Mouse (Mus musculus) heart, embryonic 11.5 days (tissue): ENCODE results near the gene Grap. TPM values are rescaled to one million over a fixed set of nuclear protein-coding genes. Genes with fewer than 3 reads are reported as not detected.

Experiments
- ATAC-seq: fragments of 200-750 bp; cut with Nextera tagmentation; replicated peaks from 2 replicates; pipeline ENCODE4 v1.8.0; 2017; ENCODE audit warnings: moderate library complexity; ENCODE audit not compliant: insufficient number of reproducible peaks, low FRiP score, low TSS enrichment
- H3K27ac ChIP-seq: fragments of 300-500 bp; sonication (generic); 2 replicates; pipeline ENCODE4 v1.5.1; 2014; ENCODE audit warnings: mild to moderate bottlenecking, low read depth, low read length
- H3K27me3 ChIP-seq: fragments of 300-500 bp; sonication (generic); 2 replicates; pipeline ENCODE4 v1.6.1; 2014; ENCODE audit warnings: mild to moderate bottlenecking, low read length, mixed read lengths; ENCODE audit not compliant: control insufficient read depth, insufficient read depth
- H3K36me3 ChIP-seq: fragments of 300-500 bp; sonication (generic); 2 replicates; pipeline ENCODE4 v1.6.1; 2014; ENCODE audit warnings: mild to moderate bottlenecking, low read length, moderate library complexity, mixed read lengths; ENCODE audit not compliant: control insufficient read depth, insufficient read depth
- H3K4me1 ChIP-seq: fragments of 300-500 bp; sonication (generic); 2 replicates; pipeline ENCODE4 v1.6.1; 2014; ENCODE audit warnings: low read length; ENCODE audit not compliant: control insufficient read depth, insufficient read depth
- H3K4me2 ChIP-seq: fragments of 300-500 bp; sonication (generic); 2 replicates; pipeline ENCODE4 v1.6.1; 2014; ENCODE audit warnings: mild to moderate bottlenecking, moderate library complexity
- H3K4me3 ChIP-seq: fragments of 300-500 bp; sonication (generic); 2 replicates; pipeline ENCODE4 v1.5.1; 2014; ENCODE audit warnings: low read depth, low read length
- H3K9ac ChIP-seq: fragments of 300-500 bp; sonication (generic); 2 replicates; pipeline ENCODE4 v1.6.1; 2014; ENCODE audit warnings: mild to moderate bottlenecking, low read depth, low read length, moderate library complexity
- H3K9me3 ChIP-seq: fragments of 300-500 bp; sonication (generic); replicated peaks from 2 replicates; pipeline ENCODE4 v1.6.1; 2016; ENCODE audit warnings: low read length; ENCODE audit not compliant: control insufficient read depth
- WGBS: fragments of 180-500 bp; shearing (Covaris S2); extraction: QIAGEN DNeasy Blood & Tissue Kit; methylation state at CpG from one replicate; pipeline ENCODE4 v1.1.7; 2014; ENCODE audit not compliant: insufficient replicate concordance; 5-methylcytosine and 5-hydroxymethylcytosine counted together
- polyA plus RNA-seq: library from polyadenylated mRNA; unstranded; fragments of >200 nt; fragmentation: Nextera tagmentation; extraction: Ambion mirVana; gene quantifications from 2 replicates; pipeline ENCODE4 v1.2.1, GENCODE M21; 2014

Gene Grap
- polyA plus RNA-seq, 1 experiment from 2014 or later: 7.3 TPM

DNA sequence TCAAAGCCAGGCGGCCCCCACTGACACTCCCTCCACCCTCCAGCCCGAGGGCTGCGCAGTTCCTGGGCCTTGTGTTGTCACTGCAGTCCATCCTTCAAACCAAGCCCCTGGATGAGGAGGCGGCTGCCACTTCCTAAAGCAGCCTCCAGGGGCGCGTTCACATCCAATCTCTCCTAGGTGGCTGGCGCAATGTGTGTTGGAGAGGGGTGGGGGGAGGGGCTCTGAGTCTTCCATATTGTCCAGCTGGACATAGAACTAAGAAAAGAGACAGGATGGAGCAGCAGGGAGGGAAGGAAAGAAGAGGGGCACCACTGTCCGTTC, 21.7 kb downstream of the Grap start:
- Histone ChIP-seq H3K9ac (no peak overlapping the region), H3K36me3 (no peaks in the 10 kb centered on the region), H3K27ac (no peak overlapping the region), H3K9me3 (no peaks in the 10 kb centered on the region), H3K4me2 (0 out of 2 replicates have a peak overlapping the region, but pooled peaks have one; percentile 8), H3K4me3 (no peak overlapping the region), H3K4me1 (peaks cover 8% of the 10 kb centered on the region; the same call in 1 of the 2 replicates), H3K27me3 (peaks cover 6% of the 10 kb centered on the region; the same call in 1 of the 2 replicates)
- WGBS: 8% methylated on average over 8 of the region's 8 CpGs
- no peak for ATAC-seq

- H3K36me3 ChIP-seq: no peaks in the 10 kb centered on the region
- no peak overlapping the region for H3K9ac ChIP-seq
- ATAC-seq: no peak
- H3K27me3 ChIP-seq: peaks cover 6% of the 10 kb centered on the region; the same call in 1 of the 2 replicates
- H3K9me3 ChIP-seq: no peaks in the 10 kb centered on the region
- no peak overlapping the region for H3K27ac ChIP-seq
- no peak overlapping the region for H3K4me2 ChIP-seq
- 36% methylated on average over 2 of the region's 2 CpGs for WGBS
- peaks cover 8% of the 10 kb centered on the region; the same call in 1 of the 2 replicates for H3K4me1 ChIP-seq
- H3K4me3 ChIP-seq: no peak overlapping the region
Observed at GRCm38 (mm10) chr11:61675332-61675731, 22.3 kb downstream of the Grap start.

GRCm38 (mm10) chr11:61676216-61676854, 23.3 kb downstream of the Grap start:
- Histone ChIP-seq H3K27ac (no peak overlapping the region), H3K9me3 (no peaks in the 10 kb centered on the region), H3K36me3 (no peaks in the 10 kb centered on the region), H3K27me3 (peaks cover 6% of the 10 kb centered on the region; the same call in 1 of the 2 replicates), H3K4me1 (peaks cover 8% of the 10 kb centered on the region; the same call in 1 of the 2 replicates), H3K9ac (no peak overlapping the region), H3K4me2 (no peak overlapping the region), H3K4me3 (no peak overlapping the region)
- ATAC-seq: no peak
- 72% methylated on average over 7 of the region's 7 CpGs for WGBS

- no peak overlapping the region for H3K4me3 ChIP-seq
- peaks cover 8% of the 10 kb centered on the region; the same call in 1 of the 2 replicates for H3K4me1 ChIP-seq
- H3K9ac ChIP-seq: no peak overlapping the region
- no peaks in the 10 kb centered on the region for H3K9me3 ChIP-seq
- 76% methylated on average over 4 of the region's 4 CpGs for WGBS
- no peak for ATAC-seq
- H3K27ac ChIP-seq: no peak overlapping the region
- H3K4me2 ChIP-seq: no peak overlapping the region
- H3K36me3 ChIP-seq: no peaks in the 10 kb centered on the region
- peaks cover 7% of the 10 kb centered on the region; the same call in 1 of the 2 replicates for H3K27me3 ChIP-seq
Observed at GRCm38 (mm10) chr11:61677709-61678108, 24.6 kb downstream of the Grap start.

GRCm38 (mm10) chr11:61679091-61679866, 26.2 kb downstream of the Grap start:
- WGBS: 64% methylated on average over 4 of the region's 4 CpGs
- ATAC-seq: no peak
- H3K36me3 ChIP-seq: no peaks in the 10 kb centered on the region

DNA sequence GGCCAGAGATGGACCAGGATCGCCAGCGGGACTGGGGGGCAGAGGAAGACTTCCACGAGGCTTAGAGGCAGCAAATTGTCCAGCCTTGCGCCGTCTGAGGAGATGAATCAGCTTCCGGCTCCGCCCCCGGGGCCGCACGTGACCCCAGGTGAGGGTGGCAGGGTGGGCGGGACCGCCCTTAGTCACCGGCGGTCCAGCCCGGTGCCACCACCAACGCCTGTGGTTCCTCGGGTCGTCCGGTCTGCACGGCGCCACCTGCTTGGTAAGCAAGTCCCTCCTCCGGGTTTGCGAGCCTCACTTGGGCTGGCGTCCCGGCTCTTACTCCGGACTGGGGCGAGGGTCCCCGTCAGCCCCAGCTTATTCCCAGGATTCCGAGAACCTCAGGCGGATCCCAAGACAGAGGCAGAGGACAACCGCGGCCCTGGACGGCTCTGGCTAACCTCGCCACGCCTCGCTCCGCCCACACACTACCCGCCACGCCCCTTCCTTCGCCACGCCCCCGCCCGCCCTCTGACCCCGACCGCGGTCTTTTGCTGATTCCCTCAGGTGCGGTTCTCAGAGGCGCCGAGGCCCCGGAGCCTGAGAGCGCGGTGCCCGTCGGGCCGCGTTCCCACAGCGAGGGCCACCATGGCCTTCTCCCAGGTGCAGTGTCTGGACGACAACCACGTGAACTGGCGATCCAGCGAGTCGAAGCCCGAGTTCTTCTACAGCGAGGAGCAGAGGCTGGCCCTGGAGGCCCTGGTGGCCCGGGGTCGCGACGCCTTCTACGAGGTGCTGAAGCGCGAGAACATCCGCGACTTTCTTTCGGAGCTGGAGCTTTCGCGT, 31.1 kb downstream of the Grap start, which contains the start of gene Fam83g:
TSS of gene Fam83g (plus strand) at position 185 of the 825 bp plus-strand sequence.
- ATAC-seq: peak; percentile 79
- H3K9me3 ChIP-seq: no peaks in the 10 kb centered on the region
- no peak within 1 kb of the TSS; the same call in 1 of the 2 replicates for H3K27ac ChIP-seq
- peak within 1 kb of the TSS; percentile 84 for H3K4me2 ChIP-seq
- 2% methylated on average over 75 of the region's 76 CpGs for WGBS
- H3K4me1 ChIP-seq: peaks cover 47% of the 10 kb centered on the region
- H3K27me3 ChIP-seq: peaks cover 18% of the 10 kb centered on the region
- H3K4me3 ChIP-seq: peak within 1 kb of the TSS; percentile 52
- no peaks in the 10 kb centered on the region for H3K36me3 ChIP-seq
- H3K9ac ChIP-seq: peak within 1 kb of the TSS; percentile 64

More at GRCm38 (mm10) chr11:61679091-61679866, 26.2 kb downstream of the Grap start:
- no peak overlapping the region for H3K4me3 ChIP-seq
- H3K27me3 ChIP-seq: peaks cover 17% of the 10 kb centered on the region
- no peak overlapping the region for H3K27ac ChIP-seq
- H3K4me1 ChIP-seq: peaks cover 16% of the 10 kb centered on the region
- H3K9me3 ChIP-seq: no peaks in the 10 kb centered on the region
- no peak overlapping the region for H3K9ac ChIP-seq
- H3K4me2 ChIP-seq: no peak overlapping the region

- no peaks in the 10 kb centered on the region for H3K36me3 ChIP-seq
- H3K27ac ChIP-seq: no peak overlapping the region; the same call in 1 of the 2 replicates
- H3K9ac ChIP-seq: peak overlapping the region; percentile 64
- no peak for ATAC-seq
- H3K9me3 ChIP-seq: no peaks in the 10 kb centered on the region
- H3K4me2 ChIP-seq: peak overlapping the region; percentile 84
- 39% methylated on average over 8 of the region's 8 CpGs for WGBS
- H3K4me1 ChIP-seq: peaks cover 54% of the 10 kb centered on the region
- H3K27me3 ChIP-seq: peaks cover 18% of the 10 kb centered on the region
- H3K4me3 ChIP-seq: peak overlapping the region; percentile 52
Observed at GRCm38 (mm10) chr11:61685119-61685725, 32.2 kb downstream of the Grap start.

GRCm38 (mm10) chr11:61686141-61686540, 33.1 kb downstream of the Grap start:
- H3K4me1 ChIP-seq: peaks cover 54% of the 10 kb centered on the region
- no peak overlapping the region; the same call in 1 of the 2 replicates for H3K27ac ChIP-seq
- peak overlapping the region; percentile 84 for H3K4me2 ChIP-seq

More at GRCm38 (mm10) chr11:61686141-61686540, 33.1 kb downstream of the Grap start:
- 14% methylated on average over 2 of the region's 2 CpGs for WGBS
- no peaks in the 10 kb centered on the region for H3K9me3 ChIP-seq
- peaks cover 18% of the 10 kb centered on the region for H3K27me3 ChIP-seq
- H3K9ac ChIP-seq: no peak overlapping the region
- no peaks in the 10 kb centered on the region for H3K36me3 ChIP-seq
- no peak overlapping the region for H3K4me3 ChIP-seq
- 0 out of 2 replicates have a peak, but pooled peaks have one; percentile 14 for ATAC-seq
